Comparison of ENCODE assay signal across 14 mouse cellular contexts in the genomic region with DNA sequence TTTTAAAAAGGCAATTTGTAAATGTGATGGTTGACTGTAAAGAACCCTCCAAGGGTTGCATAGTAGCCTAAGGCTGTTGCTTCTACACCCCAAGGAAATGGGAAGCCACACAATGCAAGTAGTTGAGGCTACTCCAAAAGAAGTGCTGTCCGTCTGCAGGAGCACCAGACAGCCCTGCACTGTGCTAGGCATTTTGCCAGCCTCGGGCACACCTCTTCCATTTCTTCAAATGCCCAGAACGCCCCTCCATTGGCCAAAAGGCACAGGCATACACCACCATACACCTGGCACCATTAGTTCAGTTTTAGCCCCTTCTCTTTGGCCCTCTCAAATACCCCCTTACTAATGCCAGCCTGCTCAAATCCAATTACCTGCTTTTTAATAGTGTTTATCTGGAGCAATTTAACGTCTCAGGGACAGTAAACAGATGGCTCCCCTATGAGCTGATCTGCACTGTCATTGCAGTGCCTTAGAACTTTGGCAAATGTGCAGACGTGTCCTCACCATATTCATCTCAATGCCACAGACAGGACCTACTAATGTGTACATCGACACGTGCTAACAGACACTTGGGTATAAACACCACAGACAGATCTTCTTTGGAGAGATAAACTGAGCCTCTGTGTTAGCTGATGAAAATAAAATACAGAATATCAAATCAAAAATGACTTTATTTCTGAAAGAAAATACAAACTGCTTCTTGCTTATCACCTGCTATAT.
"Had no signal": no experiment of that assay in that cellular context is flagged by ENCODE, and none has a peak within 500 bp of the region (broad histone marks: within the 10 kb centered on the region; RNA-seq: fewer than 3 reads in every experiment).

No protein-coding gene starts in this region.

- ATAC-seq: liver, postnatal 0 days had no signal

- H3K9ac ChIP-seq: kidney, embryonic 15.5 days; limb, embryonic 12.5 days; liver, embryonic 13.5 days; liver, postnatal 0 days; lung, embryonic 15.5 days; stomach, embryonic 15.5 days had no signal

- H3K27ac ChIP-seq: kidney, embryonic 15.5 days; limb, embryonic 12.5 days; liver, embryonic 13.5 days; lung, embryonic 15.5 days; macrophage; stomach, embryonic 15.5 days had no signal

- H3K4me2 ChIP-seq: kidney, embryonic 15.5 days; limb, embryonic 12.5 days; liver, embryonic 13.5 days; lung, embryonic 15.5 days; stomach, embryonic 15.5 days had no signal

- H3K4me3 ChIP-seq: kidney, embryonic 15.5 days; limb, embryonic 12.5 days; liver, embryonic 13.5 days; lung, embryonic 15.5 days; stomach, embryonic 15.5 days had no signal

- DNase-seq: kidney, adult 2 months; kidney, postnatal 14 days; liver; liver, embryonic 13.5 days; liver, postnatal 0 days; lung, postnatal 14 days; right cerebral cortex, postnatal 14 days; thymus, adult 2 months; thymus, postnatal 25 days had no signal

- H3K36me3 ChIP-seq: kidney, embryonic 15.5 days; limb, embryonic 12.5 days; liver, embryonic 13.5 days; lung, embryonic 15.5 days; stomach, embryonic 15.5 days had no signal

- H3K9me3 ChIP-seq: kidney, embryonic 15.5 days; limb, embryonic 12.5 days; liver, embryonic 13.5 days; lung, embryonic 15.5 days; stomach, embryonic 15.5 days had no signal

- H3K27me3 ChIP-seq: kidney, embryonic 15.5 days; liver, embryonic 13.5 days; stomach, embryonic 15.5 days had no signal

- H3K4me1 ChIP-seq: kidney, embryonic 15.5 days; limb, embryonic 12.5 days; liver, embryonic 13.5 days; lung, embryonic 15.5 days; stomach, embryonic 15.5 days had no signal
